Mouse (Mus musculus) megakaryocyte, embryonic 14.5 days (primary cell): ENCODE results near the gene Zfp362.

Source experiments
- FLI1 ChIP-seq: IDR thresholded peaks from 2 replicates; pipeline ENCODE4 v1.6.1; 2012; ENCODE audit warnings: low read length, inconsistent platforms, mixed read lengths
- GATA1 ChIP-seq: IDR thresholded peaks from 3 replicates; pipeline ENCODE4 v1.6.1; 2012; ENCODE audit warnings: mixed read lengths, low read length, inconsistent platforms, borderline replicate concordance

DNA sequence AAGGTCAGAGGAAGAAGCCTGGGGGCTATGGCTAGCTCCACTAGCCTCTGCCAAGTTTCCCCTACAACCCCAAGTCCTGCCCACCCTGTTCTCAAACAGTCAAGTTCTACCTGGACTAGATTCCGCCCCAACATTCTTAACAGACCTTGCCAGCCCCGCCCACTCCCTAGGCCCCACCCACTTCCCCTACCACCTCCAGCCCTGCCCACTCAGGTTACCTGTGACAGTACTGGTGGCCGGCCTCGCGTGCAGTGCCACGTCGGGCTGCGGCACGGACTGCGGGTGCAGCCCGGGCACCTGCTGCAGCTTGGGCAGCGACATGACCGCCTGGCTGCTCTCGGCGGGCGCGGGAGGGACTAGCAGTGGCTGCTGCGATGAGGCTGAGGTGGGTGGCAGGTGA is 16.2 kb downstream of the Zfp362 start:
- no peak for TF ChIP-seq GATA1
- no peak for TF ChIP-seq FLI1
